Mouse (Mus musculus) retina, embryonic 14.5 days (tissue): ENCODE results near the gene Pklr.

Source experiments
- DNase-seq: peaks from one replicate; pipeline ENCODE4 v3.0.0-alpha.2; 2015; ENCODE audit warnings: low spot score

The Pklr gene

DNA sequence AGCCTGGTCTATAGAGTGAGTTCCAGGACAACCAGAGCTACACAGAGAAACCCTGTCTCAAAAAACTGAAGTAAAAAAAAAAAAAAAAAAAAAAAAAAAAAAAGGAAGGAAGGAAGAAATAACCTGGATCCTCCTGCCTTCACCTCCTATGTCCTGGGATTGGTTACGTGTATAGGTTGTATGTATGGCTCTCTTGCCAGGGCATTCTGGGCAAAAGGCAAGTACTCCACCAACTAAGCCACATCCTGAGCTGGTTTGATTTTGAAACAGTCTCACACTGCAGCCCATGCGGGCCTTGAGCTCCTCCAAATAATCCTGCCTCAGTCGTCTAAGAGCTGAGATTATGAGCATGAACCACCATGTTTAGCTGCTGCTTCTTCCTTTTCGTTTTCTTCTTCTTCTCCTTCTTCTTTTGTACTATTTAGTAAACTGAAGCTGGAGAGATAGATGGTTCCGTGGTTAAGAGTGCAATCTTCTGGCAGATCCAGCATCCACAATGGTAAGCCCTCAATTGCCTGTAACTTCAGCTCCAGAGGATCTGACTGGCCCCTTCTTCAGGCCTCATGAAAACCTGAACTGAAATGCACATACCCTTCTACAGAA, 27.8 kb downstream of the Pklr start:
- DNase-seq: no peak

GRCm38 (mm10) chr3:89164506-89165267, 28.7 kb downstream of the Pklr start, which contains the start of gene Clk2:
Gene Clk2 (plus strand): TSS chr3:89164795.
- DNase-seq: peak; percentile 93

- DNase-seq: no peak
These were observed 29.4 kb downstream of the Pklr start for GRCm38 (mm10) chr3:89165268-89165870.

GRCm38 (mm10) chr3:89166945-89167344, 31.0 kb downstream of the Pklr start:
- no peak for DNase-seq

- DNase-seq: no peak
These were observed 38.9 kb downstream of the Pklr start for GRCm38 (mm10) chr3:89174844-89175243.

GRCm38 (mm10) chr3:89175544-89175943, 39.6 kb downstream of the Pklr start:
- DNase-seq: no peak

- DNase-seq: no peak
These were observed 40.5 kb downstream of the Pklr start for GRCm38 (mm10) chr3:89176421-89176820.

GRCm38 (mm10) chr3:89177242-89178106, 41.5 kb downstream of the Pklr start, which contains the start of gene Scamp3:
Gene Scamp3 (plus strand): TSS chr3:89177473.
- DNase-seq: peak; percentile 95

- DNase-seq: no peak
These were observed 42.1 kb downstream of the Pklr start for GRCm38 (mm10) chr3:89178107-89178385.

- no peak for DNase-seq
These were observed 43.1 kb downstream of the Pklr start for GRCm38 (mm10) chr3:89179056-89179455.

DNA sequence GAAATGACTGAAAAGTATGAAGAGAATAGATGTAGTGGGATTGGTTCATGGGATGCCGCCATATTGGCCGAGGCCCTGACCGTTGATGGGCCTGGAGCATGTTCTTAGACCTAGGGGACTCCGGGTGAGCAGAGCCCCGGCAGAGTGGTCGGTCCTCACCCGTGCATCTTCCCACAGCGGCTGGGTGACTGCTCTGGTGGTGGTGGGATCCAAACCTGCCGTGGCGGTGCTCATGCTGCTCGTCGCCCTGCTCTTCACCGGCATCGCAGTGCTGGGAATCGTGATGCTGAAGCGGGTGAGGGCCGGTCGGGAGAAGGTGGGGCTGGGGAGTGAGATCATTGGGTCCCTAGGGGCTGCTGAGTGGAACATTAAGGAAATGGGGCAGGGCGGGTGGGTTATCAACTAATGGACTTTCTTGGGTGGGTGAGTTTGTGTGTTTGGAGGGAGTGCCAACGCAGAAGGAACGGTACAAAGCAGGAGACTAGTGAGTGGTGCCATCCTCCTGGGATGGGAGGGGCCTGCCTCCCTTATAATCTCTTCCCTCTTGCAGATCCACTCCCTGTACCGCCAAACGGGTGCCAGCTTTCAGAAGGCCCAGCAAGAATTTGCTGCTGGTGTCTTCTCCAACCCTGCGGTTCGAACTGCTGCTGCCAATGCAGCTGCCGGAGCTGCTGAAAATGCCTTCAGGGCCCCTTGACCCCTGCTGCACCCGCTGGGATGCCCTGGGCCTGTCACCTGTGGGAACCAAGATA, 46.0 kb downstream of the Pklr start:
- no peak for DNase-seq

DNA sequence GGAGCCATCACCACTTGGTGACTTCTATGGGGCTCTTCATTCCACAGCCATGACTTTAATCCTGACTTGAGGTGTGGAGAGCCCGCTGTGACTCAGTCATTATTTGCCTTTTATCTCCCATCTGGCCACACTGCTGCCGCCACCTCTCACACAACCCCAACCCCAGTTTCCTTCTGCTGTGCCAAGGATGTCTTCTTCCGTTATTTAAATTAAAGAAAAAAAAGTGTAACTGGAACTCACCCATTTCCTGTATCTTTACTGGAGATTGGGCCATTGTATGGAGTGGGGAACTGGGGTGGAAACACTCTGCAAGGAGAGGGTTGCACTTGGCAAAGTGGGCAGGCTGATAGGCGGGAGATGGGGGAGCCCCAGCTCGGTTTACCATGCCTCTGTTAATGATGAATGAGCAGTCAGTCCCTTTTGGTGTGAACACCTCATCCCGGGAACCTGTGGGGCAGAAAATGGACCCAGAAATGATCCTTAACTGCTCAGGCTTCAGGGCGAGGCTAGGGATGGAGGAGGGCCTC, 46.7 kb downstream of the Pklr start:
- DNase-seq: no peak

- peak; percentile 86 for DNase-seq
These were observed 47.4 kb downstream of the Pklr start, which contains the start of gene Fam189b for GRCm38 (mm10) chr3:89183058-89183958. Gene Fam189b (plus strand): TSS chr3:89183143.

DNA sequence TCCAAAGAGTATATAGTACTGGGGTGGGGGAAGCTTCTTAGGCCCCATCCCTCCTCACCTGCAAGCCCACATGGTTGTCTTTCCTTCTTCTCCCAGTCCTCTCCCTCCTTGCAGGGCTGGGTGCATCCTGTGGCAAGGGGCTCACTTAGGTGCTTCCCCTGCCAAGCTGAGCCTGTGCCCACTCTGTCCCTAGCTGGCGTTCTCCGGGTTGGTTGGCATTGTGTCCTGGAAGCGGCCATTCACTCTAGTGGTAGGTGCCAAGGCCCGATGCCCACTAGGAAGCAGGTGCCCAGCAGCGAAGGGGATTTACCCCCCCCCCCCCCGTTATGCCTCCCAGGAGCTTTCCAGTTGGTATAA, 48.0 kb downstream of the Pklr start:
- DNase-seq: no peak

- no peak for DNase-seq
These were observed 51.3 kb downstream of the Pklr start for GRCm38 (mm10) chr3:89187197-89187596.

DNA sequence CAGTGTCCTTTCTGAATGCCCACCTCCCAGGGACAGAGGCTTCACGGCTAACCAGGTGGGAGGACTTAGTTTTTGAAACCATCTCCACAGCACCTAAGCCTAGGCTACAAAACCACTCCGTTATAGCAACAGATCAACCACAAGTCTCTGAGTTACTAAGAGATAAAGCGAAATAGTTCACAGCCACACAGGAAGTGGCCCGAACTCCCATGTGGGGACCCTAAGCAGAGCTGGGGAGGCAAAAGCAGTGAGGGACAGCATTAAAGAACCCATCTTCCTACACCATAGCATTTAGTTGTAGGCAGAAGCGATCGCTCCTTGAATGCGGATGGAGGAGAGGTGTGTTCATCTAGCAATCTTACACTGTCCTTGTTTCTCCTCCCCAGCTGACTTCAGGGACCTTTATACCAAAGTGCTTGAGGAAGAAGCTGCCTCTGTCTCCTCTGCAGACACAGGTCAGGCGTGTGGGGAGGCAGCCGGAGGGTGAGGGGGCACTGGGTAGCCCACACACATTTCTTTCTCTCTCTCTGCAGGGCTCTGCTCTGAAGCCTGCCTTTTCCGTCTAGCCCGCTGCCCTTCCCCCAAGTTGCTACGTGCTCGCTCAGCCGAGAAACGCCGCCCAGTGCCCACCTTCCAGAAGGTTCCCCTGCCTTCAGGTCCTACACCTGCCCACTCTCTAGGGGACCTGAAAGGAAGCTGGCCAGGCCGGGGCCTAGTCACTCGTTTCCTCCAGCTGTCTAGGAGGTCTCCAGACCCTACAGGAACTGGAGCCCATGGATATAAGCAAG, 51.9 kb downstream of the Pklr start:
- no peak for DNase-seq

DNA sequence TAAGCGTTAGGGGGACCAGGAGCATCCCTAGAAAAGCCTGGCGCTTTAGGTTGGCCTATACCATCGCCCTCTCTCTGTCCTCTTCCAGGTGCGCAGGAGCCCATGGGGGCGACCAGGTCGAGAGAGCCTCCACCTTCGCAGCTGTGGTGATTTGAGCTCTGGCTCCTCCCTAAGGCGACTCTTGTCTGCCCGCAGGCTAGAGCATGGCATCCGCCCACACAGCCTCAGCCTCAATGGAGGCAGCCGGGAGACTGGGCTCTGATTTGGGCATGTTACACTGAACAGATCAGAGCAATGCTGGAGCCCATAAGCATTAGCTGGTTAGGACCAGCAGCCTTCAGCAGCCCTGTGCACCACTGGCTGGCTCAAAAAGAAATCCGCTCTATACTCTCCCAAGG, 52.5 kb downstream of the Pklr start:
- no peak for DNase-seq

GRCm38 (mm10) chr3:89190436-89190835, 54.5 kb downstream of the Pklr start:
- no peak for DNase-seq

- no peak for DNase-seq
These were observed 57.4 kb downstream of the Pklr start for GRCm38 (mm10) chr3:89193351-89193750.

GRCm38 (mm10) chr3:89193853-89194252, 57.9 kb downstream of the Pklr start:
- DNase-seq: peak; percentile 59
